Mouse (Mus musculus): Measurements from ENCODE around the gene Rreb1.

The Rreb1 gene

DNA sequence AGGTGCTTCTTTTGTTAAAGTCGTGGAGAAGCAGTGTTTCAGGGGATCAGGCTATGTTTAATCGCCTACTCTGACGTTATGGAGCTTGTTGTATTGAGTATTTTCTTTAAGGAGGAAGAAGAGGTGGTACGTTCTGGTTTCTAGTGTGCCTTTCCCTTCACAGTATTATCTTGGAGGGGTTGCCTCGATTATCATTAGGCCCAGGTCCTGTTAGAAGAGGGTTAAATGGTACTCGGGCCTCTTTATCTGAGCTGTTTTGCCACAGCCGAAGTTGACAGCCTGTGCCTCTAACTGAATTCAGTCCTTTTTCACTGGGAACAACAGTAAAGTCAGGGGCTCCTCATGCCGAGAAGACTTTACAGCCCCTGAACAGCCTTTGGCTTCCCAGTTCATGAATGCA is 81.6 kb downstream of the Rreb1 start:
- no peaks in the 10 kb centered on the region for H3K36me3 ChIP-seq (ENCODE audit: control insufficient read depth, insufficient read depth, low read length, poor library complexity, severe bottlenecking)
- no peaks in the 10 kb centered on the region for H3K27me3 ChIP-seq (ENCODE audit: control insufficient read depth, insufficient read depth, low read length, poor library complexity, severe bottlenecking)
- no peak for DNase-seq (ENCODE audit: low read depth, low spot score)

DNA sequence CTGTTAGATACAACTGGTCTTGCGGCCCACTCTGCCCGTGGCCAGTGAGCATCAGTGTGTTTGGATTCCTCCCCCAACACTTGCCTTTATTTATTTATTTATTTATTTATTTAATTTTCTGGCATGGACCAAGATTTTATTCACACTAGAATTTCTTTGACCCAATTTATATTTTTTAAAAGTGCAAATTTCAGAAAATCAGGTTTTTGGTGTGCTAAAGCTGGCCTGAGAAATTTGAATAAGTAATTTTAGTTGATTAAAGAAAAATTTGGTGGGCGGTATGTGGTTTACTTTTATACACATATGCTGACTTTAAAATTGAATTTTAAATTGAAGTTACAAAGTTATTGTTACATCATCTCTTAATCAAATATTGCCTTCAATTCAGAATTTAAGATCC is 82.0 kb downstream of the Rreb1 start:
- H3K27me3 ChIP-seq (ENCODE audit: control insufficient read depth, insufficient read depth, low read length, poor library complexity, severe bottlenecking): no peaks in the 10 kb centered on the region
- DNase-seq (ENCODE audit: low read depth, low spot score): no peak
- H3K36me3 ChIP-seq (ENCODE audit: control insufficient read depth, insufficient read depth, low read length, poor library complexity, severe bottlenecking): no peaks in the 10 kb centered on the region

DNA sequence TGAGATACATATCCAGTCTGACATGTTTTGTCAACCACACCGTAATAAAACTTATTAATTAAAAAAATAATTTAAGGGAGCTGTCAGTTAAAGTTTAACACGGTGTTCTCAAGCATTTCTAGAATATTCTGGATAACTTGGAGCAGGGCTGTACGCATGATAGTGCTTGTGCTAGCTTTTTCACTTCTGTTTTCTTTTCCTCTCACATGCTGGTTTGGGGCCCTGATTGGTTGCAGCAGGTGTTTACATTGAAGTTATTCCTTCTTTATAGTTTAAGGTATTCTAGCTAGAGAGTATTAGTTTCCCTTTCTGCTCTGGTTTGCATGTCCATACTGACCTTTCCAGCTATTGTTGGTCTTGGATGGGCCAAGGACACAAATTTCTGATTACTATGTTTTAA is 82.6 kb downstream of the Rreb1 start:
- peak; percentile 68 for DNase-seq (ENCODE audit: low read depth, low spot score)
- Histone ChIP-seq H3K27me3 (ENCODE audit: control insufficient read depth, insufficient read depth, low read length, poor library complexity, severe bottlenecking) (no peaks in the 10 kb centered on the region), H3K36me3 (ENCODE audit: control insufficient read depth, insufficient read depth, low read length, poor library complexity, severe bottlenecking) (no peaks in the 10 kb centered on the region)

DNA sequence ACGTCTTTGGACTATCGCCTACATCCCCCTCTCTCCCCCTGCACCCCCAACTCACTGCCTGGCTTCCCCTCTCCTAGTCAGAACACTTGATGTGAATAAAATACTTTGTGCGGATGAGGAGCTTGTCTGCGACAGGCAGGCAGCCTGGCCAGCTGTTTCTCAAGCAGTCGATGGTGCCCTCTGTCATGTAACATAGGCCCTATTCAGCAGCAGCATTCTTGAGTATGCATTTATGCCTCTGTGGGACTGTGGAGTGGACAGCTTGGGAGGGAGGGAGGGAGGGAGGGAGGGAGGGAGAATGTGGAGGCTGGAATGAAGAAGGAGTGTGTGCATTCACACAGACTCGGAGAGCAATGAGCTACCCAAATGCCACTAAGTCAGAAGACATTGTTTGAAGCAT is 84.3 kb downstream of the Rreb1 start:
- no peaks in the 10 kb centered on the region for H3K27me3 ChIP-seq (ENCODE audit: control insufficient read depth, insufficient read depth, low read length, poor library complexity, severe bottlenecking)
- no peaks in the 10 kb centered on the region for H3K36me3 ChIP-seq (ENCODE audit: control insufficient read depth, insufficient read depth, low read length, poor library complexity, severe bottlenecking)
- DNase-seq (ENCODE audit: low read depth, low spot score): no peak

DNA sequence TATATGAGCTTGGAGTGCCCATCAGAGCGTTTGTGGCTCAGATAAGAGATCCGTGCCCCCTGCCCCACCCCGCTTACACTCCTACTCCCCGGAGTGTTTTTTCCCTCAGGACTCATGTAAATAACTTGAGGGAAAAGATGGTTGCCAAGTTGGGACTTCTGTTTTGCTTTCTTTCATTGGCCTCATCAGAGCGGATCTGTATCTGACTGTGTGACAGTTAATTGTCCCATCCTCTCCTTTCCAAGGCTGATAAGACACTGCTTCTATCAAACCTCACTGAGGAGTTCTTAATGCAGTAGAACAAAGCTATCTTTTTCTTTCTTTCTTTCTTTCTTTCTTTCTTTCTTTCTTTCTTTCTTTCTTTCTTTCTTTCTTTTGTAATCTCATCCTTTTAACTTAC is 85.4 kb downstream of the Rreb1 start:
- H3K36me3 ChIP-seq (ENCODE audit: control insufficient read depth, insufficient read depth, low read length, poor library complexity, severe bottlenecking): no peaks in the 10 kb centered on the region
- no peak for DNase-seq (ENCODE audit: low read depth, low spot score)
- H3K27me3 ChIP-seq (ENCODE audit: control insufficient read depth, insufficient read depth, low read length, poor library complexity, severe bottlenecking): no peaks in the 10 kb centered on the region

DNA sequence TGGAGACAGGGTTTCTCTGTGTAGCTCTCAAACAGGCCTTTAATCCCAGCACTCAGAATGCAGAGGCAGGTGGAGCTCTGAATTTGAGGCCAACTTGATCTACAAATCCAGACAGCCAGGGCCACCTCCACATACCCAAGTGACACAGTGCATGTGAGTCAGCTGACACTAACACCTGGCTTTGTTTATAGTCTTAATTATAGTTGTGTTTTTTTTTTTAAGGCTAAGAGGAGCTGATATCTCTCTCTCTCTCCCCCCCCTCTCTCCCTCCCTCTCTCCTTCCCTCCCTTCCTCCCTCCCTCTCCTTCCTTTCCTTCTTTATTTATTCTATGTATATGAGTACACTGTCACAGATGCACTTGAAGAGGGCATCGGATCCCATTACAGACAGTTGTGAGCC is 86.5 kb downstream of the Rreb1 start:
- DNase-seq (ENCODE audit: low read depth, low spot score): no peak
- Histone ChIP-seq H3K36me3 (ENCODE audit: control insufficient read depth, insufficient read depth, low read length, poor library complexity, severe bottlenecking) (no peaks in the 10 kb centered on the region), H3K27me3 (ENCODE audit: control insufficient read depth, insufficient read depth, low read length, poor library complexity, severe bottlenecking) (no peaks in the 10 kb centered on the region)

DNA sequence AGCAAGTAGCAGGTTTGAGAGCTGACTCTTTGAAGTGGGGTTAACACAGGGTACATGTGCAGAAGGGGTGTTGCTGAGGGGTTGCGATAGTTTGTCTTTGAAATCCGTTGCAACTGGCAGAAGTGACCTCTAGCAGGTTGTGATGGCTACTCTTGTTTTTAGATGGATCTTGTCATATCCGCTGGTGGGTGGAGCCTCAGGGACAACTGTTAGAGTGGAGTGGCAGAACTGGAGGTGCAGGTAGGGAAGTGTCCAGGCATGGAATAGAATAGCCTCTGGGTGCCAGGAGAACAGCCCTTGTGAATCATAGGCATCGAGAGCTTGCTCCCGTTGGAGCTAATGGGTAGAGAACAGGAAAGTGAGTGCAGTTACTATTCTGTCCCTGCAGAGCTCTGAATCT is 88.1 kb downstream of the Rreb1 start:
- Histone ChIP-seq H3K36me3 (ENCODE audit: control insufficient read depth, insufficient read depth, low read length, poor library complexity, severe bottlenecking) (no peaks in the 10 kb centered on the region), H3K27me3 (ENCODE audit: control insufficient read depth, insufficient read depth, low read length, poor library complexity, severe bottlenecking) (no peaks in the 10 kb centered on the region)
- no peak for DNase-seq (ENCODE audit: low read depth, low spot score)

DNA sequence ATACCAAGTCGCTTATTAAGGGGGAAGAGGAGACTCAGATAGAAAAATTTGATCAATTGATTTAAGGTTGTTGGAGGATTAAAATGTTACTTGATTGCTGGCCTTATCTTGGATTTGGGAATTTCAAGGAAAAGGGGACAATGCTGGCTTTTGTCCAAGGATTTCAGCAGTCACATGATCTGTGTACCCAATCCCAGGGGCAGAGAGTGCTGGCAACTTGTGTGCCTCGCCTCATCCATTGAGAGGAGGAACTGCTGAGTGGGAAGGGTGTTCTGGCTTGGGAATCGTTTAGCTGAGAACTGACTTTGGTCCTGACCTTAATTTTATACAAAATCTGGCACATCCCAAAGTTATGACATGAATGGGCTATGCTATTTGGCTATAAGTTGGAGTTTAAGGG is 88.6 kb downstream of the Rreb1 start:
- Histone ChIP-seq H3K36me3 (ENCODE audit: control insufficient read depth, insufficient read depth, low read length, poor library complexity, severe bottlenecking) (no peaks in the 10 kb centered on the region), H3K27me3 (ENCODE audit: control insufficient read depth, insufficient read depth, low read length, poor library complexity, severe bottlenecking) (no peaks in the 10 kb centered on the region)
- DNase-seq (ENCODE audit: low read depth, low spot score): no peak

DNA sequence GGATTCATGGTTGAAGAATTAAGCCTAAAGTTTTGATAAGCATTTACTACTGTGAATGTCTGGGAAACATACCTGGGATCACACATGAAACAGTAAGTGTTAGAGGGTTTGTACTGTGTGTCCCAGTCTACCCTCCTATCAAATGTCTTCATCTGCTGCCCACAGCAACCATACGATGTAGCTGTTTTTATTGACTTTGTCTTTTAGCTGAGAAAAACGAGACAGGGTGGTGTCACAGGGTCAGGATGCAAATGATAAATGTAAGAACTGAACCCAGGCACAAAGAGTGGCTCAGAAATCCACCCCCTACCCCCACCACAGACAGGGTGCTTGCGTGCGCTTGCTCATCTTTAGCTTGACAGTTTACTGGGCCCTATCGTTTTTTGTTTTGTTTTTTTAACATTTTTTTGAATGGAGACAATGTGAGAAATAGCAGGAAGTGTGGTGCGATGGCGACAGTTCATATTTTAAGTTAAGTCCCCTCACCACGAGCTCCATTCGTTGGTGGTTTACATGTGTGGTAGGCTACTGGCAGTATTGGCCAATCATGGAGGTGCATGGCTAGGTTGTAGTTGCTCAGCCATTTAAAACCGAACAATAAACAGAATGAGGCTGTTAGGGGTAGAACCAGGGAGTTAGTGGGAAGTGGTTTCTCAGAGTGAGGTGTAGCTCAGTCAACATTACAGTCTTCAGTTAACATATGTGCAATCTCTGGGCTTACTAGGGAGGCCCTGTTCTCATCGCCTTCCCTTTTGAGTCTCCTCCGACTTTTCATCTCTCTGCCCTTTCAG is 92.1 kb downstream of the Rreb1 start:
- Histone ChIP-seq H3K27me3 (ENCODE audit: control insufficient read depth, insufficient read depth, low read length, poor library complexity, severe bottlenecking) (no peaks in the 10 kb centered on the region), H3K36me3 (ENCODE audit: control insufficient read depth, insufficient read depth, low read length, poor library complexity, severe bottlenecking) (no peaks in the 10 kb centered on the region)
- peak; percentile 35 for DNase-seq (ENCODE audit: low read depth, low spot score)

DNA sequence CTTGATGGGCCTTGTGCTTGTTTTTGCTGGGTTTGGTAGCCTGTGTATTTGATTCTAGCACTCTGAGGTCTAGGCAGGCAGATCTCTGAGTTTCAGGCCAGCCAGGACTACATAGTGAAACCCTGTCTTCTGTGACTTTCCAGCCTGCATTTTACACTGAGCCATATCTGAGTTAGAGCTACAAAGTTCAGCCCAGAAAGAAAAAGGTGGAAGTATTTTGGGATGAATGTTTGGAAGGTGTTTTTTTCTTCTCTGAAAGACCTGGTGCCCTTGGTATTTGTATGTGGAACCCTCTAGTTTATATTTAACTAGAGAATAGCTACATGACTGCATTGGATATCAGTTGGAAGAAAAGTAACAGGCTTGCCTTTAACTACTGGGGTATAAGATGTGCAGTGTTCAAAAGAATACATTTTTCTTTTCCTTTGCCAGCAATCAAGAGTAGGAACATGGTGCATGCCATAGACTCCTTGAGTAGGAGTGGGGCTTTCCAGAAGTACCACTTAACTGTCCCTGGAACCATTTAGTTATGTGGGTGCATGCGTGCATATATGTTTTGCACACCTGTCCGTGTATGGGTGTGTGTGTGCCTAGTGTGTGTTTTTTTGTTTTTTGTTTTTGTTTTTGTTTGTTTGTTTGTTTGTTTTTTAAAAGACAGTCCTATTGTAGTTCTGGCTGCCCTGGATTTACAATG is 94.1 kb downstream of the Rreb1 start:
- Histone ChIP-seq H3K27me3 (ENCODE audit: control insufficient read depth, insufficient read depth, low read length, poor library complexity, severe bottlenecking) (no peaks in the 10 kb centered on the region), H3K36me3 (ENCODE audit: control insufficient read depth, insufficient read depth, low read length, poor library complexity, severe bottlenecking) (no peaks in the 10 kb centered on the region)
- no peak for DNase-seq (ENCODE audit: low read depth, low spot score)

DNA sequence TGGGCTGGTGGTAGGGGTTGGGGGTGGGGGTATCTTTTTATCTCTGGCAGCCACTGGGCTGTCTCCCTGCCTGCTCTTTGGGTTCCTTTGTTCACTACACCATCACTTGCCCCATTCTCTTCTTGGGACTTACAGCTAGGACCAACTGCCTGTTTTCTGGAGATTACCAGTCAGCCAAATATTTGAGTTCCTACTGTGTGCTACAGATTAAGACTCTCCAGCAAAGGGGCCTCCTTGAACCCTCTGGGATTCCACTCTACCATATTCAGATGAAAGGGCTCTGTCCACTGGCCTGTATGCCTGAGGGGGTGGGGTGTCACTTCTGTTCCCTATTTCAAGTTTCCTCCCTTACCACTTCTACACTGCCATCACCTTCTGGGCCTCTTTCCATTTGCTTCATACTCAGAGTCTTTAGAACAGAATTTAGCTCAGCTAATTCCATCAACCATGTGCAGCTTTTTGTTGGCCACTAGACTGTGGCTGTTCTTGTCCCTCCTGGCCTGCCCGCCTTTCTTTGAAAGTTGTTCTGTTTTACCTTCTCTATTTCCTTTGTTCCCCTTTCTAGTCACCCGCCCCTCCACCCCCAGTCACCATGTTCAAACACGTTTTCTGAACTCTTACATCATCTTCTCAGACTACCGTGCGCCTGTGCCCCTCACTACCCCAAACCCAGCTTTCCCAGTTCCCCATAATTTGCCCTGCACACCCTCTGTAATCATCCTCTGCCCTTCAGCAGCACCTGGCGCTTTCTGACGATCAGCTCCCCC is 95.1 kb downstream of the Rreb1 start:
- Histone ChIP-seq H3K27me3 (ENCODE audit: control insufficient read depth, insufficient read depth, low read length, poor library complexity, severe bottlenecking) (no peaks in the 10 kb centered on the region), H3K36me3 (ENCODE audit: control insufficient read depth, insufficient read depth, low read length, poor library complexity, severe bottlenecking) (no peaks in the 10 kb centered on the region)
- peak; percentile 76 for DNase-seq (ENCODE audit: low read depth, low spot score)

DNA sequence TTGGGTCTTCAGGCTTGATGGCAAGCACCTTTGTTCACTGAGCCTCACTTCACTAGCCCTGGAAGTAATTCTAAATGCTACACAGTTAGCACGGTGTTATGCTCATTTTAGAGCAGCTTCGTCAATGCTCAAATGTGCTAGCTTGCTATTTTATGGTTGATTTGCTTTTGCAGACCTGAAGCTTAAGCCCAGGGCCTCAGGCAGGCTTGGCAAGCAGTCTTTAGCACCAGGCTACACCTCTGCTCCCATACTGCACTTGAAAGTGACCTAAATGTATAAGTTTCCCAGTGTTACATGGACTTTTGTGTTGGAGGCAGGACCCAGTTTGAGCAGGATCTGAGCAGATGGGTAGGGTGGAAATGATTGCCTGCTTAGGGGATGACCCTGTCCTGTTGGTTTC is 97.7 kb downstream of the Rreb1 start:
- DNase-seq (ENCODE audit: low read depth, low spot score): no peak
- no peaks in the 10 kb centered on the region for H3K36me3 ChIP-seq (ENCODE audit: control insufficient read depth, insufficient read depth, low read length, poor library complexity, severe bottlenecking)
- no peaks in the 10 kb centered on the region for H3K27me3 ChIP-seq (ENCODE audit: control insufficient read depth, insufficient read depth, low read length, poor library complexity, severe bottlenecking)

DNA sequence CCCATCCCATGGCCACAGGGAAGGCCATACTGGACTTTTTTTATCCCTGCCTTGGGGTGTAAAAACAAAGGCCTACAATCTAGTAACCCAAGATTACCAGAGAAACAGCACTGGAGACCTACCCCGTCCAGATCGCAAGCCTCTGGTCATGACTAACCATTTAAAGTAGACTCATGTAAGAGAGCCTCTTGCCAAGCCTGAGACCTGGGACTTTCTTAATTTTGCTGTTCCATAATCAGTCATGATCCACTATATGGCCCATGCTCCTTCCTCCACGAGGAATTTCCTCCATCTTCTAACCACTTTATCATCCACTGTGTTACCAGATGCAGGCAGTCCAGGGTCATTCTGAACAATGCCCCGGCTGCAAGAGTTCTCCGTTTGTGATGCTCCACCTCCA is 98.2 kb downstream of the Rreb1 start:
- H3K27me3 ChIP-seq (ENCODE audit: control insufficient read depth, insufficient read depth, low read length, poor library complexity, severe bottlenecking): no peaks in the 10 kb centered on the region
- no peaks in the 10 kb centered on the region for H3K36me3 ChIP-seq (ENCODE audit: control insufficient read depth, insufficient read depth, low read length, poor library complexity, severe bottlenecking)
- no peak for DNase-seq (ENCODE audit: low read depth, low spot score)

DNA sequence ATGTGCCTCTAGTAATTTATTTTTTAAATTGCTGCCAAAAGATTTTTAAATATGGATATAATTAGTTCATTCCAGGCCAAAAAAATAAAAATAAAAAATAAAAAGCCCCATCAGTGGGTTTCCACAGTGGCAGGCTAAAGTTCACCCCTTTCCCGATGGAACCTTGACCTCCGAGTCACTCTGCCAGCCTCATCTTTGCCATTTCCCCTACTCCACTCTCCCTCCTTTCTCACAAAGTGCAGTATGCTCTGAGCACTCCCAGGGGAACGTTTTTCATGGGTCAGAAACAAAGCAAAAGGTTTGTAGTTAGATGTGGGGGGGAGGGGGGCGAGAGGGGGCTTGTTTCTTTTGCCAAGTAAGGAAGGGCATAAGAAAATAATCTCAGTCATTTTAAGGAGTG is 98.6 kb downstream of the Rreb1 start:
- no peaks in the 10 kb centered on the region for H3K27me3 ChIP-seq (ENCODE audit: control insufficient read depth, insufficient read depth, low read length, poor library complexity, severe bottlenecking)
- H3K36me3 ChIP-seq (ENCODE audit: control insufficient read depth, insufficient read depth, low read length, poor library complexity, severe bottlenecking): no peaks in the 10 kb centered on the region
- no peak for DNase-seq (ENCODE audit: low read depth, low spot score)

DNA sequence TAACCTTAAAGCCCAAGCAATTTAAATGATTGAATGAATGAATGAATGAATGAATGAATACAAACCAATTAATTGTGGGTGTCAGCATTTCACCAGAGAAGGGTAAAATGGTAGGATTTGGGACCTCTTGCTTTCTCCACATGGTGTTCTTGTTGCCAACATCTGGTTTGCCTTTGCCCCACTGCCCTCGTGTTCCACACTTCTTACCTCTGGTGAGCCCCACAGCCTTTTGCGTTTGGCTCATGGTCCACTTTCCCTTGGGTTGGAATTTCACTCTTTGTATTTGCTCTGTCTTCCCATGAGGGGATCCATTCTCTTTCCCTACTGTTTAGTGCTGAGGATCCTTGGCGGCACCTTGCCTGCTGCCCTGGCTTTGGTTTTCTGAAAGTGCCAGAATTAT is 99.0 kb downstream of the Rreb1 start:
- Histone ChIP-seq H3K27me3 (ENCODE audit: control insufficient read depth, insufficient read depth, low read length, poor library complexity, severe bottlenecking) (no peaks in the 10 kb centered on the region), H3K36me3 (ENCODE audit: control insufficient read depth, insufficient read depth, low read length, poor library complexity, severe bottlenecking) (no peaks in the 10 kb centered on the region)
- DNase-seq (ENCODE audit: low read depth, low spot score): no peak

Data from splenic B cell, adult 2 months (primary cell).